Mouse (Mus musculus) 3T3-L1 (cell line): Measurements from ENCODE around the gene Ldah.

Experiments used
- DNase-seq: peaks from one replicate; pipeline ENCODE4 v3.0.0-alpha.2; 2015; ENCODE audit warnings: low read depth, low spot score

Gene Ldah

GRCm38 (mm10) chr12:8313270-8313771, 105.4 kb downstream of the Ldah start, which contains the start of gene Hs1bp3:
Hs1bp3 (plus strand) TSS chr12:8313432.
- DNase-seq, result peak; percentile 88

DNA sequence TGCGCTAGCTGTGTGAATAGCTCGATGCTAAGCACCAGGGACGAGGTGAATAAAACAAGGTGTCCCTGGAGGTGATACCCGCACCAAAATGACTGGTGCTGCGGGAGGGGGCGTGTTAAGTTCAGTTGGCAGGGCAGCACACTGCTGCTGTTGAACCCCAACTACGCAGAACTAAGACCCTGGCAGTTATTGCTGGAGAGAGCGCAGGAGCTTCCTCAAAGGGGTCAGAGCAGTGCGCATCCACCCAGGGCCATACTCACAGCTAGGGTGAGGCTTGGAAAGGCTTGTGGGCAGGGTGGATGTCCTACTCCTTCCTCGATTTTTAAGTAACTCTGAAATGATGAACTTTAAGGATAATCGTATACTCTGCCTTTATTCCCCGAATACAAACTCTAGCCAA, 105.9 kb downstream of the Ldah start:
- DNase-seq, result no peak

DNA sequence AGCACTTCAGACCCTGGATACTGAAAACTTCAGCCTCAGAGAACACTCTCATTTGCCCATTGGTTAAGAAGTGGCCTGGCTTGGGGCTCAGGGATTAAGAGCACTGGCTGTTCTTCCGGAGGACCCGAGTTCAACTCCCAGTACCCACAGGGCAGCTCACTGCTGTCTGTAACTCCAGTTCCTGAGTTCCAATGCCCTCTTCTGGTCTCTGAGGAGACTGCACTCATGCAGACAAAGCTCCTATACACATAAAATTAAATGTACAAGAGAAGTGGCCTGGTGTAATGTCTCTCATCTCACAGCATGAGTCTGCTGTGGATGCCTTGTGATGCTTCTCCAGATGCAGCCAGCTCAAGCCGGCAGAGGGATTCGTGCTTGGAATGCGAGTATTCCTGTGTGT, 108.6 kb downstream of the Ldah start:
- DNase-seq, result peak; percentile 52

DNA sequence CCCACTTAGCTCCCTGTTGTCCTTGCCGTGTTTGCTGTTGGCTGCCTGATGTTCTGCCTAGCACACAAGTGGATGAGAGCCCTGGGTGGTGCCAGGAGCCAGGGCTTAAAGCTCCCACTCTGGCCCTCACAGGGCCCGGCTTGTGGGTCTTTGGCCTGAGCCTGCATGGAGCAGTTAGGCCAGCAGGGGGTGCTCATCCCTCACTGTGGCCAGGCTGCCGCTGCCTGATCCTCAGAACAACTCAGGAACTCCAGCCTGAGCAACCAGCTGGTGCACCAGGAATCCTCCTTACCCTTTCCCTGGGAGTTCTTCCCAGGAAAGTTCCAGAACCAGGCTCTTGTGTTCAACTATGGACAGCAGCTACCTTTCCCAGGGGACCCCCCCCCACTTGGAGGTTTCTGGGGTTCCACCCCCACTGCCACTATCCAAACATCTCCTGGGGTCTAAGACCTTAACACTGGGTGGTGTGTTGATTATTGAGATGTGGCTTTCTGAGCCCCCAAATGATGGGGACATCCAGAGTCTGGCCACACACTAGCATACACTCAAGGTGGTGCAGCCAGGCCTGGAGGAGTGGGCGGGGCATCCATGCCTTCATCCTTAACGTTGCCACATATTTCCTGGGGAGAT, 112.3 kb downstream of the Ldah start:
- peak; percentile 80 for DNase-seq

- no peak for DNase-seq
Observed at GRCm38 (mm10) chr12:8321506-8321905, 113.6 kb downstream of the Ldah start.

- DNase-seq, result no peak
Observed at GRCm38 (mm10) chr12:8324086-8324485, 116.2 kb downstream of the Ldah start.

- DNase-seq, result no peak
Observed at GRCm38 (mm10) chr12:8325245-8325942, 117.5 kb downstream of the Ldah start.

- DNase-seq, result no peak
Observed at GRCm38 (mm10) chr12:8325943-8326522, 118.1 kb downstream of the Ldah start.

DNA sequence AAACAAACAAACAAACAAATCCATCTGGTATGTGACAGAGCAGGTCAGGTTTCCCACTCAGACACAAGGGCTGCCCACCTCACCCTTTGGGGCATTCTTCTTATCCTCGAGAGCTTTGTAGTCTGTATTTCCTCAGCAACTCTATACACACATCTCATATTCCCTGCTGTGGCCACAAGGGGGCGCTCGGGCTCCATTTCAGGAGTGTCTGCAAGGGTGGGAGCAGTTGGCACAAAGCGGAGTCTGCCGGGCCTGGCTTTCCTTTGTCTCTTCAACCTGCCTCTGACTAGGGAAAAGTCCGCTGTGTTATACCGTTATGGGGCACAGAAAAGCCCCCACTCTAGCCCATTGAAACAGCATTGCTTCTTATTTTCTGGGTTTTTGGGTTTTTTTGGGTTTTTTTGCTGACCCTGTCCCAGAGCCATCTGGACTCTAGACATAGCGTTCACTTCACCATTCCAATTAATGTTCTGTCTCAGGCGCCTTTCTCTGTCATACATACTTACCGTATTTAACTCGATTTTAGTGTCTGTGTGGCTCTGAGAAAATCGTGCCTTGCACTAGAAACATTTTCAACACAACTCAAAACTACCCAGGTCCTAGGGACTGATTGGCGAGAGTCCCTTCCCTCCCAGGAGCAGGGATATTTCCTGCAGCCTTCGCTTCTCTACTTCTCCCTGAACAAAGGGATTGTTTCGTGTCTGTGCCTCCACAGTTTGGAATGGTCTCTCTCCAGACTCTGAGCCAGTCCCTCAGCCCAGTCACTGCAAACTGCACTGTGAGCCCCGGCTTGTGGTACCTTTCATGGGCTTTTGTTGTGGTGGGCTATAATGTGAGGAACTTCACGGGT, 119.1 kb downstream of the Ldah start:
- peak; percentile 92 for DNase-seq

DNA sequence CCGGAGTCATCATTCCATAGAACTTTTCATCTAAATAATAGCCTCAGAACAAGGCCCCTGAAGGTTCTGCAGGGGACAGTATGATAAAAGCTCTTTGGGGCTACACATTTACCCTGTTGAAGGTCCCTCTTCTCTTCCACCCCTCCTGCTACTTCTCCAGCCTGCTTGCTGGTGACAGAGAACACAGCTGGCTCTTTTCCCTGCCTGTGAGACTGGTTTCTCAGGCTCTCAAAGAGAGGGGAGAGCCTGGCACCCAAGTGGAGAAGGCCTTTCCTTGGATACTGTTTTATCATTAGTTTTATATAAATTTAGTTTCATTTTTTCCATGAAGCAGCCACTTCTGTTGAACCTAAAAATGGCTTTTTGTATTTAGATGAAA, 119.8 kb downstream of the Ldah start:
- DNase-seq, result no peak

- peak; percentile 27 for DNase-seq
Observed at GRCm38 (mm10) chr12:8329236-8329635, 121.3 kb downstream of the Ldah start.

DNA sequence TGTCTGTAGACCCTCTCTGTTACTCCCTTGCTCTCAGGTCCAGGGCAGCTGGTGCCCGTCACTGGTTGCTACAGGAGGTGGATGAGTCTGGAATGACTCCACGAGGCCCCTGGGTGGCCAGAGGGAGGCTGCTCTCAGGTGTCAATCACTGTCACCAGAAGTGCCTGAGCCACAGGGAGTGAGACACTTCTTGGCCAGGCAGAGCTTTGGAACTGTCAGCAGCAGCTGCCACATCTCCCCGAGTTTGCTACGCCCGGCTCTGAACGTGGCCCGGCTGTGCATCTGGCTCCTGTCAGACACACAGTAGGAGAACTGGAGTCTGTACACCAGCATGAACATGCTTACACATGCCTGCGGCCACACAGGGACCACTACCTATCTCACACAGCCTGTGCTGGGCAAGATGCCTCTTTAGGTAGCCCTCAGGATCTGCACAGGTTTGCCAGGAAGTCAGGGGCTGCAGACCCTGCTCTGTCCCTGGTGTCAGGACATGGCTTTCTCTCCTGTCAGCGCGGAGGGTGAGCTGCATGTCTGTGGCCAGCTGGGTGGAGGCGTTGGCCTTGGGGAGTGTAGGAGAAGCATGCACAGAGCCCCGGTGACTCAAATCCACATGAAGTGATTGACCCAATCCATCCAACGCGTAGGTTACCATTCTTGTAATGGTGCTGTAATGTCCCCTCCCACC, 123.7 kb downstream of the Ldah start:
- no peak for DNase-seq

DNA sequence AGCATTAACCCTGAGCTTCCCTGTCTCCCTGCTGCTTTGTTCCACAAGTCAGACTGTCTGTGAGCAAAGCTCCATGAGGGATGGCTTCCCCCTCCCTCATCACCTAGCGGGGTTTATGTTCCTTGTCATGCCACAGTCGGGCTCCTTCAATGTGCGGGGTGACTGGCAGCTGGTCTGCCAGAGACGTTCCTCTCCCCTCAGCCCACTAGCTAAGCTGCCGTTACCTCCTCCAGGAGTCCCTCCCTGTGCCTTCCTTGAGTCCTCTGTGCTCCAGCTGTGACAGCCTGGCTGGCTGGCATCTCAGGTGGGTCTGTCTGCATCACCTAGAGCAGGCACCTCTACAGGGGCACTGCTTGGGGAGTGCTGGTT, 124.3 kb downstream of the Ldah start:
- DNase-seq, result no peak

DNA sequence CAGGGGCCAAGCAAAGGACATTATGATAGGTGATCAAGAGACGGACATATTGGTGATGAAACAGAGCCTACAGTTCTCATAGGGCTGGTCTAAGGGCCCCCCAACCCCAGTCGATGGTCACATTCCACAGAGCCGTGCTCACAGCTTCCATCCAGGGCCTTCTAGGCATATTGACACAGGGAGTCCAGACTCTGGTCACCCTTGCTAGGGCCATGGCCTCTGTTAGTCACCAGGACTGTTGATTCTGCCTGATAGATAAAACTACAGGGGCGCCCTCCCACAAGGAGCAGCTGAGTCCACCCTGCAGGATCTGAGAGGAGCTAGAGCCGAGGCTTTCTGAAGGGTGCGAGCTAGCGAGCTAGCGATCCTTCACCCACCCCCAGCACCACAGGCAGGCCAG, 125.7 kb downstream of the Ldah start:
- DNase-seq, result no peak

DNA sequence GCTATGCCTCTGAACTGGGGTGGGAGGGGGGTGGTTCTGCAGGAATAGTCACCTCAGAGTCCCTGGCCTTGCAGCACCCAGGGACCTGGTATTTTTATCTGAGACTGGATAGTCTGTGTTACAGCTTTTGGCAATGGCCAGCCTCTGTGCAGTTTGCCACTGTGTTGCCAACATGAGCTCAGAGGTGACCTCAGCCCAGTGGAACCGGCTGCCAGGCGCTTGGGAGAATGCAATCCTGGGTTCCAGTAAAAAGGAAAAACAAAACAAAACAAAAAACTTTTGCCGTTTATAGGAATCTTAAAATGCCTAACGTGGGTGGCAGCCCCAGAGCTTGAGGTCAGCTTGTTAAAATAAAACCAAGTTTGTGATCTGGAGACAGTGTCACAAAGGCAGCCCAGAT, 126.4 kb downstream of the Ldah start:
- no peak for DNase-seq
